Mouse (Mus musculus): ENCODE measurements around the gene Atxn1.

The Atxn1 gene

DNA sequence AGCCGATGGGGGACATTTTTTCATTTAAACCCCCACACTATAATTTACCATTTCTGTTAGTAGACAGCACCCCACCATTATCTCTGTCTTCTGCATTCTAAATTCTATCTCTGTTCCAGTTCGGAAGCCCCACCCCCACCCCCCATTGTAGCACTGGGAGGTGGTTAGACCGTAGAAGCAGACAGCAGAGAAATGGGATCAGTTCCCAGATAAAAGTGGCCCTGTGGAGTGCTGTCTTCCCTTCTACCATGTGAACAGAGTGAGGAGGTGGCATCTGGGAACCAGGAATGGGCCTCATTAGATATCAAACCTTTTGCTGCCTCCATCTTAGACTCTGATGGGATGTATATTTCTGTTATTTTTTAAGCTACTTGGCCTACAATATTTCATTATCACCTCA is 353.3 kb downstream of the Atxn1 start:
- TF ChIP-seq GATA4 (IDR thresholded peaks at IDR 0.05; ENCODE audit: insufficient replicate concordance, low read length), result no peak

DNA sequence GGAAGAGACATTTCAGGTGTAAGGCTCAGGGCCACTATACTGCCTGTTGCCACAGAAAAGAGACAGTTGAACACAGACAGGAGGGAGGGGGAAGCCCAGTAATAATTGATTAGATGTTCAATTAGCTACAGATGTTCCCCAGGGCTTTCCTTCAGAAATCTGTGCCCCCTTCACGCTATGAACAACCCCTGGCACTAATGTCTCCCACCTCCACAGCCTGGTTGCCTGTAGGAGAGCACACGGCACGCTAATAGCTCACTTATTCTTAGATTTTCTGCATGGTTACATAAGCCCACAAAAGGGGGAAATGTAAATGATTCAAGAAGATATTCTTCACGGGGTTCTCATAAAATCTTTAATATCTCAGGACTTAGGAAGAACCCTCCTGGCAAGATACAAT is 355.3 kb downstream of the Atxn1 start:
- no peak for TF ChIP-seq GATA4 (IDR thresholded peaks at IDR 0.05; ENCODE audit: insufficient replicate concordance, low read length)

GRCm38 (mm10) chr13:45608593-45608992 is 356.2 kb downstream of the Atxn1 start:
- TF ChIP-seq GATA4 (IDR thresholded peaks at IDR 0.05; ENCODE audit: insufficient replicate concordance, low read length), result no peak

DNA sequence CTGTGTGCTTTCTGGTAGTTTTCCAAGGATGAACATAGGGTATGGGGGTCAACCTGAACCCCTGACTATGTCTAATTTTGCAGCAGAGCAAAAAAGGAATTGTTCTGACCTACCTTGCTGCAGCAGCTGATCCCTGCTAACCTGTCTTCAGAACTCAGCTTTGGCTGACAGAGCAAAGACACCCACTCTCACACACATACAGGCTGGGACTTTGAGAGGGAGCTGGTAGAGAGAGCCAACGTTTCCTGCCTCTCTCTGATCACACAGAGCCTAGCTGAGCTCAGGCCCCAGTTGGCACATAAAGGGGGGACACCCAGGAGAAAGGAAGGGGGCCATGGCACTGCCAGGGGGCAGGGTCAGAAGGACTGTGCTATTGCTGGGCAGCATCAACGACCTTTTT is 356.9 kb downstream of the Atxn1 start:
- no peak for TF ChIP-seq GATA4 (IDR thresholded peaks at IDR 0.05; ENCODE audit: insufficient replicate concordance, low read length)

- no peak for TF ChIP-seq GATA4 (IDR thresholded peaks at IDR 0.05; ENCODE audit: insufficient replicate concordance, low read length)
These were observed 361.2 kb downstream of the Atxn1 start for GRCm38 (mm10) chr13:45603636-45604035.

DNA sequence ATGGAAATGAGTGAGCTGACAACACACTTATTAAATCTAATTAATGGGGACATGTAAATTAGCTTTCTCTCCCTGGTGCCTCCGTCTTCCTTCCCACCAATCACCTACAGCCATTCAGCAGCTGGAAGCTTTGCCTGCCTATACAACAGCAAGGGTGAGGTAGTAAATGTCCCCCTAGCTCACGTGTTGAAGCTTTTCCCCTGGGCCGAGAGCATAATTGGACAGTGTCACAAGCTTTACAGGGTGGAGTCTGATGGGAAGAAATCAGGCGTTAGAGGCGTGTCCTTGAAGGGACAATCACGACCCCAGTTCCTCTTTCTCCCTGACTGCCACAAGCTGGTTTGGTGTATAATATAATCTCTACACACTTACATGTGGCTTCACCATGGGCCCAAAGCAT is 364.4 kb downstream of the Atxn1 start:
- TF ChIP-seq GATA4 (IDR thresholded peaks at IDR 0.05; ENCODE audit: insufficient replicate concordance, low read length), result no peak

- no peak for TF ChIP-seq GATA4 (IDR thresholded peaks at IDR 0.05; ENCODE audit: insufficient replicate concordance, low read length)
These were observed 365.0 kb downstream of the Atxn1 start for GRCm38 (mm10) chr13:45599831-45600230.

DNA sequence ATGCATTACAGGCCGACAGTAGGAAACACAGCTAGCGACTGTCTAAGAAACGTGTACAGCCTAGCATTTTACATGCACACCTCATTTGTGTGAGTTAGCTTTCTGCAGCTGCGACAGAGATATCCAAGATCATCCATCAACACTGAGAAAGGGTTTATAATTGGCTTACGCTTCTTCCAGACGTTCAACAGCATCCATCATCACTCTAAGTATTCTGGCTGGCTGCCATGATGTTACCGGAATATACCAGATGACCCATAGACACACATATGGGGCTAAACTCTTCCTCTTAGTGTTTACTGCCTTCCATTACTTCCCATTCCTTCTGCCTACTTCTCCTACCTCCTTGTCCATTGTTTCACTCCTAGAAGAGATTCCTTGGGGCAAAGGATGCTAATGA is 369.4 kb downstream of the Atxn1 start:
- TF ChIP-seq GATA4 (IDR thresholded peaks at IDR 0.05; ENCODE audit: insufficient replicate concordance, low read length), result no peak

GRCm38 (mm10) chr13:45593914-45594313 is 370.9 kb downstream of the Atxn1 start:
- TF ChIP-seq GATA4 (IDR thresholded peaks at IDR 0.05; ENCODE audit: insufficient replicate concordance, low read length), result no peak

DNA sequence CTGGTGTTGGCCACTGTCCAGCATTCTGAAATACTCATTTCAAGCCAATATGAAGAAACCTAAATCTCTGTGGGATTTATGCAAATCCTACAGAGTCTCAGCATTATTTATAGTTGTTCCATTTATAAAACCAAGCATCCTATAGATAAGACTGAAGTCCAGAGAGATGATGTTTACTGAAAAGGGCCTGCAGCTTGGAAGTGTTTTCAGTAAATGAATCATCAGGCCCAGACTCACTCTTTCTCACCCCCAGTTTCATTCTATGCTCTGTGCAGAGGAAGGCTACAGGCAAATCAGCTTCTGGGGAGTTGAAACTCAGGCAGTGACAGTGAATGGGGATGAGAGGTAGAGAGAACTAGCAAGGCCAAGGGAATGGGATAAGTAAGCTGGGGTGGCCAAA is 373.9 kb downstream of the Atxn1 start:
- no peak for TF ChIP-seq GATA4 (IDR thresholded peaks at IDR 0.05; ENCODE audit: insufficient replicate concordance, low read length)

DNA sequence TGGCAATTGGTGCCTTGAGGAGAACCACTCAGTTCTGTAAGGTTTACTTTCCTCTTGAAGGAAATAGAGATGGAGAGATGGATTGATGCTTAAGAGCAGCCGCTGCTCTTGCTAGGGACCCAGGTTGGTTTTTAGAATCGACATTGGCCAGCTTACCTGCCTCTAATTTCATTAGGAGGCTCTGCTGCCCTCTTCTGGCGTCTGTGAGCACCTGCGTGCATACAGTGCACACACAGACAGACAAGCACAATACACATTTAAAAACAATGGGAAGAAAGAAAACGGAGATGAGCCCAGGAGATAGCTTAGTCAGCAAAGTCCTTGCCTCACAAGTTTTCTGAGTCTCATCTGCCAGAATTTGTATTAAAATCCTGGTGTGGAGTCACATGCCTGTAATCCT is 381.7 kb downstream of the Atxn1 start:
- no peak for TF ChIP-seq GATA4 (IDR thresholded peaks at IDR 0.05; ENCODE audit: insufficient replicate concordance, low read length)

DNA sequence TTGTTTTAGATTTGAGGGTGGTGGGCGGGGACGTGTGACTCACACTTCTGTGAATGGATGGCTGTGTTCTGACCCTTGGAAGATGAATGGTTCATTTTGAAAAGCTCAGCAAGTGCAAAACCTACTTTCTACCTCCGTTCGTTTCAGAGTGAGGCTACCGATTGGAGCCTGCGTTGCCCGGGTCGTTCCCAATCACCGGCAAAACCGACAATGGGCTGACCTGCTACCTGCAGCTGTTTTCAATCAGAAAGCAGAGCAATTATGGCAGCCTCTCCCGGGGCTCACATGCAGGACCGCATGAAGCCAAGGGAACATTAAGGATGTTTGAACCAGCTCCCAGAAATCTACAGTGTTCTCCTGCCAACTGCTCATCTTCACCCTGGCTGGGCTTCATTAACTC is 382.5 kb downstream of the Atxn1 start:
- TF ChIP-seq GATA4 (IDR thresholded peaks at IDR 0.05; ENCODE audit: insufficient replicate concordance, low read length), result no peak

DNA sequence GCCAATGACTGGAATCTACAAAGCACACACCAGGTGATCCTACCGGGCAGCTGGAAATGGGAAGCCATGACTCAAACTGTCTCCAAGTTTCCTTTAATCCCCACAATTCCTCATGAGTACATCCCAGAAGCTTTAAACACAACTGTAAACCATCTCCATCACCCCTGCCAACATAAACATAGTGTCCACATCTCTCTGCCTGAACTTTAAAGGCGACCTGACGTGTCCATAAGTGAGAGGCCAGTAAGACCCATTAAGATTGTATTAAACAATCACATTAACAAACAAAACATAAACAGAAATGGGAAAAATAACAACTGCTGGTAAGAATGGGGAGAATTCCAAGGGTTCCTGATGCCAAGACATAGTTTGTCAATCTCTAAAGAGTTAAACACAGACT is 385.1 kb downstream of the Atxn1 start:
- TF ChIP-seq GATA4 (IDR thresholded peaks at IDR 0.05; ENCODE audit: insufficient replicate concordance, low read length), result no peak

DNA sequence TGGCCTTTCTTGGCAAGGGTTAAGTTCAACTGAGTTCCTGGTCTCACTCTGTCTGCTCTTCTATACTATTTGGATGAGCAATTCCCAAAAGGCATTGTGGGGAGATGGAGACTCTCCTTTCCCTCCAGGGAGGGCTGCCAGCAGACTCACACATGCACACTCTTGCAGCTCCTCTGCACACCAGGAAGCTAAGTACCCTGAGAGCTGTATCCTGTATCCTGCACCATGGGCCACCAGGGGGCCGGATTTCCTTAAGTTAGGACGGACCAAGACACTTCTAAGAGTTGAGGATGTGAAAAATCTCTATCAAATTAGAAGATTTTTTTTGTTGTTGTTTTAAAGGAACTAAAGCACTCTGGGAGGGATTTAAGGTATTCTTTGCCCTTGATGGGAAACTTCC is 387.0 kb downstream of the Atxn1 start:
- TF ChIP-seq GATA4 (IDR thresholded peaks at IDR 0.05; ENCODE audit: insufficient replicate concordance, low read length), result no peak

DNA sequence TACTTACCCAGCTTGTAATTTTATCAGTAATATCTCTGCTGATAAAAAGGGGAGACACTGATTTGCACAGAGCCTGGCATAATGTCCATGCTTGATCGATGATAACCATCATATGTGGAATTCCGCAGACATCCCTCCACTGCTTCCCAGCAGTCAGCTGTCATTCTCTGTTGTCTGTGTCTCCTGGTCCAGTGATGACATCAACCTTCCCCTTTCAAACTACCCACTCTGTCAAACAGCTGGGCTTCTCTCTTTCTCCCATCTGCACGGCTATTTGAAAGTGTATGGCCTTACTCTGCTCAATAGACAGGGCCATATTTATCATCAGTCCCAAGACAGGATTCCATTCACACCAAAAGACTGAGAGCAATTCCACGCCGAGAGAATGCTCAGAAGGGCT is 387.4 kb downstream of the Atxn1 start:
- no peak for TF ChIP-seq GATA4 (IDR thresholded peaks at IDR 0.05; ENCODE audit: insufficient replicate concordance, low read length)

DNA sequence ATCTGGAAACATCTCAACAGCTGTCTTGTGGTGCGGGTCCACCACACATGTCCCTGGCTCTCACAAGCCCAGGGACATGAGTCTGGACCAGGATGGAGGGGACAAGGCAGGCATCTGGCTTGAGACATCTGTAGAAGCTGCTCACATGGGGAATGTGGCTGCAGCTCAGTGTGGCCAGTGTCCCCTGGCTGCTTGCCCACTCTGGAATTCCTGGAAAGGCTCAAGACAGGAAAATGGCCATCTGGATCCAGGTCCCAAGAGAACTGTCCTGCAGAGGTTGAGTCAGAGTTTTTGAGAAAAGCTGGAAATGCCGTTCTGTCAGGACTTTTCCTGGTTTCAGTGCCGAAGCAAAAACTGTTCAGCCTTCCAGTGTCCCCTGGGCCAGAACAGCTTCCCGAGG is 388.6 kb downstream of the Atxn1 start:
- TF ChIP-seq GATA4 (IDR thresholded peaks at IDR 0.05; ENCODE audit: insufficient replicate concordance, low read length), result no peak

DNA sequence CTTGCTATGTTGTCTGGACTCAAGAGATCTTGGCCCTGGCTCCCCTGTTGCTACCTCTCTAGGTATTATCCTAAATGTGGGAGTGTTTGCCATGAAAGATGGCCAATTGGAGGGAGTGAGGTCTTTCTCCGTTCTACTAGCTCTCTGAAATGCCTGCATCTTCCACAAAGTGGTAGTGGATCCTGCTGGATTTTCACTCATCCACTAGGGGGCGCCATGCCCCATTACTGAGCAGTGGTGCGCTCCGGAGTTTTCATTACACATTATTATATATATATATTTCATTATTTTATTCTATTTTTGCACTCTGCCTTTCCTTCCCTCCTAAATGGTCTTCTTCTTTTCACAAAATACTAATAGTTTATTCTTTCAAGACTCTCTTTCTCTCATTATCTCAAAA is 392.0 kb downstream of the Atxn1 start:
- TF ChIP-seq GATA4 (IDR thresholded peaks at IDR 0.05; ENCODE audit: insufficient replicate concordance, low read length), result no peak

DNA sequence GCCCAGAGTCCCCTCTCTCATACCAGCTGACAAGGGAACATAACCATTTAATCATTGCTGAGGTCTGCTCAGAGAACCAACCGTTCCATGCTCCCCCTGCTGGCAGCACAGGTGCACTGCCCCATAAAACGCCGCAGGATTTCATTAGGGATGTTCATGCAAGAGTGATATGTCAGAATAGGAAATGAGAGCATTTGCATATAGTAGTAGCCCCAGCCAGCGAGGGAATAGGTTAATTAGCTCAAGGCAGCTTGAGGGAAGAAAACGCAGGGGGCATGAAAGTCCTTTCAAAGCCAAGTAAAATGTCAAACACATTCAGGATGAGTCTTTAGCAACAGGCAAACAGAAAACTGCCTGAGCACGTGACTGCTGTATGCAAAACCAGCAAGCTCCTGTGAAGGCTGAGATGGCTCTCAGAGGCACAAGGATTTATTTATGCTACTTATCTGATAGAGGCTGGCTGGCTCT is 393.0 kb downstream of the Atxn1 start:
- no peak for TF ChIP-seq GATA4 (IDR thresholded peaks at IDR 0.05; ENCODE audit: insufficient replicate concordance, low read length)

Data from liver, adult (tissue).